Mouse (Mus musculus) kidney, adult 2 months (tissue): ENCODE measurements at regions not wholly inside any gene's neighbourhood (a gene's known extent, or its start where the extent isn't known, plus 50 kb on each side); places are given as distances from the start of the nearest gene placed in this dataset.

Source experiments
- DNase-seq: peaks from one replicate; pipeline ENCODE4 v3.0.0; 2021
- H3K27ac ChIP-seq: fragments of 200-500 bp; 2 replicates; pipeline ENCODE4 v1.5.1; 2012; ENCODE audit warnings: low read depth, low read length, control low read depth, inconsistent platforms; ENCODE audit not compliant: insufficient read depth
- H3K27me3 ChIP-seq: fragments of 200-500 bp; replicated peaks from 2 replicates; pipeline ENCODE4 v1.6.1; 2012; ENCODE audit warnings: mild to moderate bottlenecking, moderate library complexity, low read length, inconsistent platforms; ENCODE audit not compliant: control insufficient read depth, insufficient read depth
- H3K36me3 ChIP-seq: fragments of 200-500 bp; 2 replicates; pipeline ENCODE4 v1.6.1; 2012; ENCODE audit warnings: mild to moderate bottlenecking, moderate library complexity, low read length, inconsistent platforms; ENCODE audit not compliant: control insufficient read depth, insufficient read depth
- H3K4me1 ChIP-seq: fragments of 200-500 bp; 2 replicates; pipeline ENCODE4 v1.6.1; 2011; ENCODE audit warnings: low read length; ENCODE audit not compliant: control insufficient read depth, insufficient read depth
- H3K4me3 ChIP-seq: fragments of 200-500 bp; 2 replicates; pipeline ENCODE4 v1.5.1; 2011; ENCODE audit warnings: mild to moderate bottlenecking, low read depth, low read length, control low read depth; ENCODE audit not compliant: insufficient read depth
- CTCF ChIP-seq: fragments of 200-500 bp; conservative IDR thresholded peaks from 2 replicates; pipeline ENCODE4 v1.5.1; 2011; ENCODE audit warnings: low read depth, mild to moderate bottlenecking, control low read depth, low read length, moderate library complexity, mixed read lengths; ENCODE audit not compliant: insufficient read depth, insufficient read length
- POLR2A ChIP-seq: fragments of 200-500 bp; IDR thresholded peaks from one replicate; pipeline ENCODE4 v1.6.1; 2011; ENCODE audit warnings: low read depth, low read length, control low read depth
- WGBS: fragments of 180-500 bp; shearing (Covaris S2); methylation state at CpG from one replicate; pipeline ENCODE4 v1.1.7; 2018; 5-methylcytosine and 5-hydroxymethylcytosine counted together

DNA sequence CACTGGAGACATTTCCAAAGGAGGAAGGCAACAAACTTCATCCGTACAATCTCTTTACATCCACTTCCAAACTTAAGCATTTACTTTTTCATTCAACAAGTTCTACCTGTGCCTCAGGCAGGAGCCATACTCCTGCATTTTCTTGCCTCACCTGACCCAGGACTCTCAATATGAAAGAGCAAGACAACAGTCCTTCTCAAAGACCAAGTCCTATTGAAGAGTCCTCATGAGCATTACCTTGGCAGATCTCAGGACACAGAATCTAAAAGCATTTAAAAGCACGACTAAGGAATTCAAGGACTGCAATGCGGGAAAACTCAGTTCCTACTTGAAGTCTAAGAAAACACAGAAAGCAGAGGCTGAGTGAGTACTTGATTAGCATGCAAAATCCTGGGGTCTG, 286.5 kb downstream of the Kcnrg start:
- H3K27me3 ChIP-seq, result no peaks in the 10 kb centered on the region
- 81% methylated on average over 3 of the region's 3 CpGs for WGBS
- no peaks in the 10 kb centered on the region for H3K36me3 ChIP-seq
- no peak overlapping the region for H3K4me3 ChIP-seq
- no peak for TF ChIP-seq CTCF
- no peak for TF ChIP-seq POLR2A
- H3K4me1 ChIP-seq, result no peaks in the 10 kb centered on the region
- H3K27ac ChIP-seq, result no peak overlapping the region
- DNase-seq, result no peak

DNA sequence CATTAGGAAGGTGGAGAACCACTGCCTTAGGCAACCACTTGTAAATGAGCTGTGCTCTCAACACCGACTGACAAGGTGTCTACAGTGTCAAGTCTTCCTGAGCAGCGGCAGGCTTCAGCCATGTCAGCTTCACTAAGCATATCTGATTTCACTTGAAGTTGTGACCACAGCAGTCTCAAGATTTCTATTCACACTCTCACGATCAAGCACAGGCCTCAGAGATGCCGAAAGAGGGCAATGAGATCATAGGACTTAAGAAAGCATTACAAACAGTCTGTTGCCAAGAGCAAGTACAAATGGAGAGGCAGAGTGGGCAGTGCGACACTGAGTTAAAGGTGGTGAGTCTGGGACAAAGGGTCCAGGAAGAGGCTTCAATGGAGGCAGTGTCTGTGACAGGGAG, 289.6 kb downstream of the Kcnrg start:
- no peak overlapping the region for H3K27ac ChIP-seq
- TF ChIP-seq CTCF, result no peak
- TF ChIP-seq POLR2A, result no peak
- DNase-seq, result no peak
- H3K27me3 ChIP-seq, result no peaks in the 10 kb centered on the region
- no peaks in the 10 kb centered on the region for H3K4me1 ChIP-seq
- H3K36me3 ChIP-seq, result no peaks in the 10 kb centered on the region
- WGBS, result 82% methylated on average over 5 of the region's 5 CpGs
- no peak overlapping the region for H3K4me3 ChIP-seq

DNA sequence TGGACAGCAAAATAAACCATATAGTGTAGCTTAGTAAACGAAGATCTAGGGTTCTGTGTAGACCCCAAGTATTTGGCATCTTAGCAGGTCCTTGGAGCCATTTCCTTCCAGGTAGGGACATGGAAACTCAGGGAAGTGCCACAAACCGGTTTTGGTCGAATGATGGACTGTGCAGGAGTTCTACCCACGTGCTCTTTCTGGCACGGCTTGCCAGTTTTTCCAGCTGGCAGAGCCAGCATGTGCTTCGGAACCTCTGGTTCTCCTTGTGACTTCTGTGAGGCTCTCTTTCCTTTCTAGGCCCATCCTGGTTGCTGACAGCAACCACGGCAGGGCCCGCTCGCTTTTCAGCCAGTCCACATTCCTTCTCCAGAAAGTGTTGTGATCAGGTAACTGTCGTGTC, 291.4 kb downstream of the Kcnrg start:
- DNase-seq, result peak; percentile 59
- no peak overlapping the region for H3K27ac ChIP-seq
- H3K36me3 ChIP-seq, result no peaks in the 10 kb centered on the region
- TF ChIP-seq CTCF (no peak), POLR2A (no peak)
- WGBS, result 81% methylated on average over 10 of the region's 10 CpGs
- no peaks in the 10 kb centered on the region for H3K4me1 ChIP-seq
- H3K27me3 ChIP-seq, result no peaks in the 10 kb centered on the region
- no peak overlapping the region for H3K4me3 ChIP-seq

DNA sequence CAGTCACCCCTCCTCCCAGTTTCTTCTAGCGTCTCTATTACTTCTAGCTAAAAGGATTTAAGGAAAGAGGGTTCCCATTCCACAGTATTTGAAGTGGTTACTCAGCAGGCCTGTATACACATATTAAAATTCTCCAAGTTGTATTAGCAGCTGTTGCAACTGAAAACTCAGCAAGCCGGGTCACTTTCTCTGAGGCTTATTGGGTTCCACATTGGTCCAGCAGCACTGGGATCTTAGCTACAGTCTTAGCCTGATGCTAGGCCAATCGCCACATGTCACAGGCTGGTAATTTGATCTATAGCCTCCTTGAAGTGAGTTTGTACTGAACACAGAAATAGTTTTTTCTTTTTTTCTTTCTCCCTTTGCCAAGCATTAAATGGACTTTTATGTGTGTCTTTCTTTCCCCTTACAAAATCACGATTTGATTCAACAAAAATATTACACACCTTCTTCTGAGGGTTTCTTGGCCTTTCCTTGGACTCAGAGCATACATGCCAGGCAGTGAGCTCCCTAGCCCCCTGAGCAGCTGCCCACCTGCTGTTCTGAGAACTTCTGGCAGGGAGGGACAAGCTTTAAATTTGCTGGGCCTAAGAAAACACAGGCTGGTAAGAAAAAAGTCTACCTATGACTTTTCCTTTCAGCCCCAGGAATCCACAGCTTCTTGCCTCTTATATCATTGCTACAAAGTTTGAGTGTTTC, 297.3 kb downstream of the Kcnrg start:
- H3K36me3 ChIP-seq, result no peaks in the 10 kb centered on the region
- H3K4me3 ChIP-seq, result no peak overlapping the region
- no peak overlapping the region for H3K27ac ChIP-seq
- TF ChIP-seq CTCF (no peak), POLR2A (no peak)
- WGBS, result 84% methylated on average over 4 of the region's 4 CpGs
- no peak for DNase-seq
- H3K4me1 ChIP-seq, result no peaks in the 10 kb centered on the region
- H3K27me3 ChIP-seq, result no peaks in the 10 kb centered on the region

DNA sequence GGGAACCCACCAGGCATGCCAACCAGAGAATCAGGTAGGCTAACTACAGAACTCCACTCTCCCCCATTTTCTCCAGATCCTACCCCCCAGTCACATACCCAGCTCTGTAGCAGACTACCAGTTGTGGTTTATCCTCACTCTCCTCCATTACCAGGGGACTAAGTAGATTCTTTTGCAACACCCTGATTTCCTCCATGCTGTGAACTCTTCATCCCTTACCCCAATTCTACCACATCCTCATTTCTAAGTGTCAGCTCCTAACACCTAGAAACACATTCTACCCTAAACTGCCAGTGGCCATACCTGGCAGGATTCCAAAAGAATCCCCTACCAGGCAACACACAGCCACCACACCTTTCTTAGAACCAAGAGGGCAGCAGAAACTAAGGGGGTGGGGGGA, 310.9 kb downstream of the Kcnrg start:
- H3K27ac ChIP-seq, result no peak overlapping the region
- no peak for DNase-seq
- no peaks in the 10 kb centered on the region for H3K4me1 ChIP-seq
- no peaks in the 10 kb centered on the region for H3K27me3 ChIP-seq
- H3K4me3 ChIP-seq, result no peak overlapping the region
- no peak for TF ChIP-seq CTCF
- no peak for TF ChIP-seq POLR2A
- H3K36me3 ChIP-seq, result no peaks in the 10 kb centered on the region

DNA sequence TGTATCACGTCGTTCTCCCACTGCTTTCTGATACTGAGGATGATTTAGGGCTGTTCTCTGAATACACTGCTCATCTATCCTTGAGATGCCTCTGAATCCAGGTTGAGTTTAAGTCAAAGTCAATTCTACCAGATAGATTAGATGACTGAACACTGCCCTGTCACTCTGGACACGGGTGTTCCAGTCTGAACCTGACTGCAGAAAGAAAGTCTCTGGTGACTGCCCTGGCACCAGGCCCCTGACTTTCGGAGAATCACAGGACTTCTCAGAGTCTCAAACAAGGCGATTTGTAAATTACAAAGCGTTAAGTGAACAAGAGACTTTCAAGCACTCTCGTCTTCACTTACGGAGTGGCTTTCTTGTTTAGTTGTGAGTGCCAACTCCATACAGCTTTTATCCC, 324.6 kb downstream of the Kcnrg start:
- Histone ChIP-seq H3K4me3 (no peak overlapping the region), H3K27ac (no peak overlapping the region), H3K4me1 (no peaks in the 10 kb centered on the region), H3K36me3 (no peaks in the 10 kb centered on the region), H3K27me3 (no peaks in the 10 kb centered on the region)
- no peak for DNase-seq
- WGBS, result 83% methylated on average over 8 of the region's 8 CpGs
- TF ChIP-seq POLR2A, result no peak
- TF ChIP-seq CTCF, result no peak

DNA sequence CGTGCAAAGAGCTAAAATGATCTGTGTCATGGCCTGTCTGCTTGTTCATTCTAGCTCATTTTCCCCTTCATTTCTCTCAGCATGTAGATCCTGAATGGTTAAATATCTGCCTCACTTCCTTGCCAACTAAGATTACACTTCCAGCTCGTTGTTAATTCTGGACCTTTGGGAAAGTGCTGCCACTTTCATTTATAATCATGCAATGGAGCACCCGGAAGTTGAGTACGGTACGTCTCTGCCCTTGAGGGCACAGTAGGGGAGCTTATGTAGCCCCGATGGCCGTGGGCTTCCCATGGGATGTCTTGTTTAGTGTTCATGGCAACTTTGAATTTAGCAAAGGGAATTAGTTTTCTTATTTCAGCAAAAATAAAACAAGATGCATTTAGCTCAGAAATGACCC, 334.4 kb downstream of the Kcnrg start:
- TF ChIP-seq POLR2A (no peak), CTCF (no peak)
- no peaks in the 10 kb centered on the region for H3K4me1 ChIP-seq
- H3K4me3 ChIP-seq, result no peak overlapping the region
- no peak overlapping the region for H3K27ac ChIP-seq
- no peaks in the 10 kb centered on the region for H3K36me3 ChIP-seq
- DNase-seq, result no peak
- no peaks in the 10 kb centered on the region for H3K27me3 ChIP-seq
- 62% methylated on average over 7 of the region's 7 CpGs for WGBS
